Mouse (Mus musculus) heart, postnatal 0 days (tissue): ENCODE results near the gene Kcp.

Experiments used
- CTCF ChIP-seq: IDR thresholded peaks from 2 replicates; pipeline ENCODE4 v1.5.1; 2016; ENCODE audit warnings: antibody characterized with exemption, control low read depth, low read depth
- EP300 ChIP-seq: IDR thresholded peaks from 2 replicates; pipeline ENCODE4 v1.6.1; 2016; ENCODE audit warnings: antibody characterized with exemption, low read depth

- TF ChIP-seq CTCF (no peak), EP300 (no peak)
These were observed 18.8 kb upstream of the Kcp start, which contains the start of gene Irf5 for GRCm38 (mm10) chr6:29526281-29527251.
